Mouse (Mus musculus): ENCODE measurements around the gene Dgkg.

Gene Dgkg

DNA sequence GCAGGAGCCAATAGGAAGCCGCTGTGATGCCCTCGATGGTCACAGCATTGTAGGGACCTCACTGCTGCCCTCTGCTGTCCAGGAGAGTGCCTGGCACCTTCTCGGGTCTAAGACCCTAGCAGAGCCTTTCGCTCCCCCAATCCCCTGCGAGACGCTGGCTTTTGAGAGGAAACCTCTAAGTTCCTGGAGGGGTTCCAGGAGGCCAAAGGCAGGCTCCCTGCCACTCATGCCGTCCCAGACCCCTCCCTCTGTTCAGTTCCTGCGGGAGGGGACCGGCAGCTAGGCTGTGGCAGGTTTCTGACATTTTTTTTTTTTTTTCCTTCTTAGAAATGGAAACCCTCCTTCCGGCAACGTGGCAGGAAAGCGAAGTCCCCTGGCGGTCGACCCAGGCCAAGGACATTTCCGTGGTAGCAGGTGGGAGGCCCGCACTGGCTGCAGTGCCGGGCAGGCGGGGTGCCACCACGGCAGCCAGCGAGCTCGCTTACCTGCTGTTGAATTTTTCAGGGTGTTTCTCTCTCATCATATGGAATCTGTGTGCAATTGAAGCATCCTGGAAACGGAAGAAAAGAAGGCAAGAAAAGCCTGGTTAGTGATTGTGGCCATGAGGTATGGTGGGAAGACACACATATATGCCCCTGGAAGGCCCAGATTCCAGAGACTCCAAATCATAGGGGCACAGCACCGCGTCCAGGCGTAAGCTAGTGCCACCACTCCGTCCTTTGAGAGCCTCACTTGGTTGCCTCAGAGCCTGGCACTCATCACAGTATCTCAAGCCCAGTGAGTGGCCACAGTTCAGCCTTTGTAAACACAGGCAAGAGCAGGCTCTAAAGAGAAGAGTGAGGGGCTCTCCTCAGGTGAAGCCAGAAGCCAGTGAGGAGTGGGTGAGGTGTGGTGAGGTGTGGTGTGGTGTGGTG is 108.6 kb downstream of the Dgkg start:
- peak; percentile 77 for DNase-seq (ENCODE audit: low spot score in 2 of 2)

- DNase-seq (ENCODE audit: low spot score in 2 of 2), result no peak
Observed at GRCm38 (mm10) chr16:22547741-22548140, 109.3 kb downstream of the Dgkg start.

DNA sequence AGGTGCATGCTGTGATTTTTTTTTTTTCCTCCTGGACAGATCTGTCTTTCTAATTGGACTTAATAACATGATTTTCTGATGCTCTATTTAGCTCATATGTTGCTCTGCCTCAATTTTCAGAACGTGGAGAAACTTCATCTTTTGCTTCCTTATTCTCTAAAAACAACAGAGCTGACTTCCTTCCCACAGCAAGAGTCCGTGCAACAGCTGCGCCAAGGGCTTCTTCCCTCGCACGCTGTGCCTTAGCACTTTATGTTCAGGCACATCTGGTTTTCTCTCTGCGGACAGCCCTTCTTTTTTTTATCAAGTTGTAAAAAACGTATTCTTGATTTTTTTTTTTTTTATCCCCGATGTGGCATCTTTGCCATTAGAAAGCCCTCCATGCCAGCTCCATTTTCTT is 111.2 kb downstream of the Dgkg start:
- no peak for DNase-seq (ENCODE audit: low spot score in 2 of 2)

- DNase-seq (ENCODE audit: low spot score in 2 of 2), result peak in 1 of 2 experiments; percentile 13
Observed at GRCm38 (mm10) chr16:22545016-22545561, 111.9 kb downstream of the Dgkg start.

DNA sequence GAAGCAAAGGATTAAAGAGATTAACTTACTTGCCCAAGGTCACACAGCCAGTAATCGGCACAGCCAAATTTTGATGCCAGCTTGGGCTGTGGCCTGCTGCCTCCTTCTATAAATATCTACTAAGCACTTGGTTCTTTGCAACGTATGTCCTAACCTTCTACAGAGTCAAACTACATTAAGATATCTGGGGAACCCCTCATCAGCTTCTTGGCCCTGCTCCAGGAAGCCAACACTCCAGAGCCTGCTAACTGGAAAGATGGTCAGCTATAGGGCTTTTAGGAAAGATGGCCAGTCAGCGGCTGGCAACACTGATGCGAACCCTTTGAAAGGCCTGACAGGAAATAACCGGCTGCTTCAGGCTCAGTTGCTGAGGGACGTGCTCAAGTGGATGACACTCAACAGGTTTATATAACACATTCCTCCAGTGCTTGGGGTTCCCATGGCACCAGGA is 114.3 kb downstream of the Dgkg start:
- DNase-seq (ENCODE audit: low spot score in 2 of 2), result no peak

DNA sequence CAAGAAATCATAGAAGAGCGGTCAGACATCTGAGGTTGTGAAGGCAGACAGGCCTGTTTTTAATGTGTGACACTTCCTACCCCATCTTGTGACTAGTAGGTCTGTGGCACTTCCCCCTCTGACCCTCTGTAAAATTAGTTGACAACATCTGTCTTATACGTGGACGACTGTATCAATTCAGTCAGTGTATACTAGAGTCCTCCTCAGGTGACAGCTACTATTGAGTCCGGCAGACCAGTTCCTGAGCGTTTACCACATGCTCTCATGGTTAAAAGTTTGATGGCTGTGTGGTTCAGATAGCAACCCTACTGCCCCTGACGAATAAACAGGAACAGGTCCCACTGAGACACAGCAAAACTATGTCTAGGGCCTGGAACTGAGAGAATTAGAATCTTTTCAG is 117.7 kb downstream of the Dgkg start:
- DNase-seq (ENCODE audit: low spot score in 2 of 2), result no peak

GRCm38 (mm10) chr16:22536581-22537160 is 120.3 kb downstream of the Dgkg start:
- DNase-seq (ENCODE audit: low spot score in 2 of 2), result no peak

DNA sequence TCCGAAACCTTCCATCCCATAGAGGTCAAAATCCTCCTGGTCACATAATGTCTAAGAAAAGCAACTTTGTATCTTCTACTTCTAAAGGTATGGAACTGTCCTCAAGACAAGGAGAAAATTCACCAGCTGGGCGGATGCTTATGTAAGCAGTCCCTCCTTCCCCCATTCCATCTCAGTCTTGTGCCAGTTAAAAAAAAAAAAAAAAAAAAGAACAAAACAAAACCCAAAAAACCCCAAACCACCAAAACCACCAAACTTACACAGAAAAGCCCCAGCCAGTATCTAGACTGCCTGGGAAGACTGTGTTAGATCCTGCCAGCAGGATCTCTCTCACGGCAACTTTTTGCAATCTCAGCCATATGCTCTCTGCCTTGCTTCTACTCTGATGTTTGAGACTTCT is 123.9 kb downstream of the Dgkg start:
- DNase-seq (ENCODE audit: low spot score in 2 of 2), result no peak

- no peak for DNase-seq (ENCODE audit: low spot score in 2 of 2)
Observed at GRCm38 (mm10) chr16:22531834-22532233, 125.2 kb downstream of the Dgkg start.

- no peak for DNase-seq (ENCODE audit: low spot score in 2 of 2)
Observed at GRCm38 (mm10) chr16:22531041-22531440, 126.0 kb downstream of the Dgkg start.

GRCm38 (mm10) chr16:22527499-22527939 is 129.5 kb downstream of the Dgkg start:
- DNase-seq (ENCODE audit: low spot score in 2 of 2), result no peak

GRCm38 (mm10) chr16:22526386-22526785 is 130.6 kb downstream of the Dgkg start:
- no peak for DNase-seq (ENCODE audit: low spot score in 2 of 2)

GRCm38 (mm10) chr16:22517431-22518384 is 139.3 kb downstream of the Dgkg start:
- peak in 1 of 2 experiments; percentile 55 for DNase-seq (ENCODE audit: low spot score in 2 of 2)

- DNase-seq (ENCODE audit: low spot score in 2 of 2), result no peak
Observed at GRCm38 (mm10) chr16:22515476-22515875, 141.5 kb downstream of the Dgkg start.

DNA sequence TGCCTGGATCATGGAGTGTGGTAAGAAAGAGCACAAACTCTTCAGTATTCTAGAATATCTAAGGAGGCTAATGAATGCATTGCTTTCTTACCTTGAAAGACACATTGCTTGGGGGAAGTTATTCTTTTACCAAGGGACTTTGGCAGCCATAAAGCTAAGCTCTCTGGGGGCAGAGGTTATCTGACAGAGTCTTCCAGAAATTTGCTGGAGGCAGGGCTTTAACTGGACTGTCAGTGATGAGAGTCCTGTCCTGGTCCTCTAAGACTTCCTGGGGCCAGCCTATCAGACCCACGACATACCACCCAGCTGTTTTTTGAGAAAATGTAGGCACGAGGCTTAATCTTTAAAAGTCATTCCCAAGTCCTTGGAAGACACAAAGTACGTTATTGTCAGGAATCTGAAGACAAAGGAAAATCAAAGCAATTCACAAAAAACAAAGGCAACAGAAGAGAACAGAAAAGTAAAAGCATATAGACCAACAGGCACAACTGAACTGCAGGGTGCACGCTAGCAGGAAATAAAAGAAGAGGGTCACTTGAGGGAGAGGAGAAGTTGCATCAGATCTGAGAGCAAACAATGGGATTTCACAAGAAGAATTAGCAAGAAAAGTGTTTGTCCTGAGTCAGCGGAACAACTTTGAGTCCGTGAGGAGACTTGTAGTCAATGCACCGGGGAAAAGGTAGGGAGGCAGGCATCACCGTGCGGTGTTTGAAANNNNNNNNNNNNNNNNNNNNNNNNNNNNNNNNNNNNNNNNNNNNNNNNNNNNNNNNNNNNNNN is 146.0 kb downstream of the Dgkg start:
- DNase-seq (ENCODE audit: low spot score in 2 of 2), result no peak

- no peak for DNase-seq (ENCODE audit: low spot score in 2 of 2)
Observed at GRCm38 (mm10) chr16:22508936-22509563, 148.0 kb downstream of the Dgkg start.

GRCm38 (mm10) chr16:22505656-22506055 is 151.4 kb downstream of the Dgkg start:
- DNase-seq (ENCODE audit: low spot score in 2 of 2), result no peak

DNA sequence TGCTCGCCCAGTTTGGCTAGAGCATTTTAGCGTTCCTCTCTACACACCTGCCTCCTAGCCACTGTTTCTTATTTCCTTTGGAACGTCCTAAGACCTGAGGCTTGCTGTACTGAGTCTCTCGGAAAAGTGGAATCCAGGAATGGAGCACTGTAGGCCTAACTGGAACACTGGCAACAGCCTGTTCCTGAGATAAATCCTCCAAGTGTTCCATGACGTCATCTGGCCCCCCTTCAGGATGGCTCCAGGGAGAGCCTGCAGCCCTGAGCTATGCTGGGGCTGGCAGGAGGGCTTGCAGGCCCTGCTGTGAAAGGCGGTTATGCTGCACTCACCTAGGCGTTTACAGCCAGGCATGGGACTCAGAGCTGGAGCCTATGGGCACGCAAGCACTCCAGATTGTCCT is 152.2 kb downstream of the Dgkg start:
- no peak for DNase-seq (ENCODE audit: low spot score in 2 of 2)

GRCm38 (mm10) chr16:22504049-22504448 is 153.0 kb downstream of the Dgkg start:
- no peak for DNase-seq (ENCODE audit: low spot score in 2 of 2)

DNA sequence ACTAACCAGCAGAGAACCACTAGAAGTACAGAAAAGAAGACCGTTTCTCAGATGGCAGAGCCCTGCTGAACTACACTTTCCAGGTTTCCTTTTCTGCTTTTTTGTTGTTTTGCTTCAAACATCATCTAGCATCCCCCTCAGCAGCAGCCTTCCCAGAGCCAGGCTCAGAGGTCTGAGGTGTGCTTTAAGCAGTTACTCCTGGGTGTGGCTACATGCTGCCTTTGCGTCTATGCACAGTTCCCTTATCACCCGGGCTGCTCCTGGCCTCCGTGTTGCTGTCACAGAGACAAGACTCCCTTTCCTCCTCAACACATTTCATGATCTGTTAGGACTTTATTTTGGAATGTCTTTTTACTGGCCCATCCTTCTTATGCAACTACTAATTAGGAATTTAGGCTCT is 153.6 kb downstream of the Dgkg start:
- DNase-seq (ENCODE audit: low spot score in 2 of 2), result no peak
